Mouse (Mus musculus) embryonic facial prominence, embryonic 15.5 days (tissue): ENCODE measurements at regions not wholly inside any gene's neighbourhood (a gene's known extent, or its start where the extent isn't known, plus 50 kb on each side); places are given as distances from the start of the nearest gene placed in this dataset.

Experiments
- ATAC-seq: fragments of 200-750 bp; cut with Nextera tagmentation; 2 replicates; pipeline ENCODE4 v1.8.0; 2017; ENCODE audit warnings: low read depth, moderate TSS enrichment; ENCODE audit not compliant: insufficient number of reproducible peaks, low FRiP score, low TSS enrichment
- H3K27ac ChIP-seq: fragments of 300-500 bp; sonication (generic); replicated peaks from 2 replicates; pipeline ENCODE4 v1.5.1; 2015; ENCODE audit warnings: mild to moderate bottlenecking, inconsistent platforms
- H3K27me3 ChIP-seq: fragments of 300-500 bp; sonication (generic); 2 replicates; pipeline ENCODE4 v1.6.1; 2015; ENCODE audit warnings: inconsistent platforms
- H3K36me3 ChIP-seq: fragments of 300-500 bp; sonication (generic); 2 replicates; pipeline ENCODE4 v1.6.1; 2015; ENCODE audit warnings: mild to moderate bottlenecking, inconsistent platforms
- H3K4me1 ChIP-seq: fragments of 300-500 bp; sonication (generic); 2 replicates; pipeline ENCODE4 v1.6.1; 2015; ENCODE audit warnings: inconsistent platforms
- H3K4me2 ChIP-seq: fragments of 300-500 bp; sonication (generic); replicated peaks from 2 replicates; pipeline ENCODE4 v1.6.1; 2015; ENCODE audit warnings: mild to moderate bottlenecking, inconsistent platforms
- H3K4me3 ChIP-seq: fragments of 300-500 bp; sonication (generic); replicated peaks from 2 replicates; pipeline ENCODE4 v1.5.1; 2015; ENCODE audit warnings: mild to moderate bottlenecking, inconsistent platforms
- H3K9ac ChIP-seq: fragments of 300-500 bp; sonication (generic); 2 replicates; pipeline ENCODE4 v1.6.1; 2015; ENCODE audit warnings: inconsistent platforms
- H3K9me3 ChIP-seq: fragments of 300-500 bp; sonication (generic); replicated peaks from 2 replicates; pipeline ENCODE4 v1.6.1; 2016; ENCODE audit warnings: inconsistent platforms
- WGBS: fragments of 180-500 bp; shearing (Covaris S2); methylation state at CpG from one replicate; pipeline ENCODE4 v1.1.7; 2015; 5-methylcytosine and 5-hydroxymethylcytosine counted together

GRCm38 (mm10) chr3:144323524-144323923 is 118.5 kb upstream of the Lmo4 start:
- H3K9ac ChIP-seq, result no peak overlapping the region
- 0 out of 2 replicates have a peak, but pooled peaks cover 5% of the 10 kb centered on the region for H3K4me1 ChIP-seq
- H3K4me3 ChIP-seq, result no peak overlapping the region
- H3K9me3 ChIP-seq, result no peaks in the 10 kb centered on the region
- H3K36me3 ChIP-seq, result no peaks in the 10 kb centered on the region
- no peaks in the 10 kb centered on the region for H3K27me3 ChIP-seq
- H3K4me2 ChIP-seq, result no peak overlapping the region
- ATAC-seq, result no peak
- H3K27ac ChIP-seq, result no peak overlapping the region
- WGBS, result 87% methylated on average over 3 of the region's 3 CpGs

- 45% methylated on average over 11 of the region's 11 CpGs for WGBS
- Histone ChIP-seq H3K4me2 (no peak overlapping the region), H3K36me3 (no peaks in the 10 kb centered on the region), H3K9ac (no peak overlapping the region), H3K4me1 (0 out of 2 replicates have a peak, but pooled peaks cover 5% of the 10 kb centered on the region), H3K9me3 (no peaks in the 10 kb centered on the region), H3K27me3 (no peaks in the 10 kb centered on the region), H3K4me3 (no peak overlapping the region), H3K27ac (no peak overlapping the region)
- no peak for ATAC-seq
Observed at GRCm38 (mm10) chr3:144319468-144320205, 114.6 kb upstream of the Lmo4 start.

GRCm38 (mm10) chr3:144318761-144319467 is 113.9 kb upstream of the Lmo4 start:
- H3K4me2 ChIP-seq, result no peak overlapping the region
- no peak overlapping the region for H3K9ac ChIP-seq
- 34% methylated on average over 16 of the region's 16 CpGs for WGBS
- no peaks in the 10 kb centered on the region for H3K9me3 ChIP-seq
- no peak overlapping the region for H3K27ac ChIP-seq
- no peaks in the 10 kb centered on the region for H3K27me3 ChIP-seq
- H3K36me3 ChIP-seq, result no peaks in the 10 kb centered on the region
- no peak for ATAC-seq
- 0 out of 2 replicates have a peak, but pooled peaks cover 5% of the 10 kb centered on the region for H3K4me1 ChIP-seq
- H3K4me3 ChIP-seq, result no peak overlapping the region

- no peak overlapping the region for H3K27ac ChIP-seq
- H3K4me2 ChIP-seq, result no peak overlapping the region
- no peaks in the 10 kb centered on the region for H3K9me3 ChIP-seq
- H3K36me3 ChIP-seq, result no peaks in the 10 kb centered on the region
- H3K4me1 ChIP-seq, result peaks cover 4% of the 10 kb centered on the region; the same call in 1 of the 2 replicates
- H3K27me3 ChIP-seq, result no peaks in the 10 kb centered on the region
- no peak overlapping the region for H3K4me3 ChIP-seq
- WGBS, result 73% methylated on average over 5 of the region's 5 CpGs
- H3K9ac ChIP-seq, result no peak overlapping the region
- ATAC-seq, result no peak
Observed at GRCm38 (mm10) chr3:144310748-144311147, 105.7 kb upstream of the Lmo4 start.

GRCm38 (mm10) chr3:144308616-144309015 is 103.6 kb upstream of the Lmo4 start:
- WGBS, result 71% methylated on average over 4 of the region's 4 CpGs
- Histone ChIP-seq H3K4me3 (no peak overlapping the region), H3K36me3 (no peaks in the 10 kb centered on the region), H3K9ac (no peak overlapping the region), H3K9me3 (no peaks in the 10 kb centered on the region), H3K4me2 (no peak overlapping the region), H3K27me3 (no peaks in the 10 kb centered on the region), H3K27ac (no peak overlapping the region), H3K4me1 (peaks cover 4% of the 10 kb centered on the region; the same call in 1 of the 2 replicates)
- no peak for ATAC-seq

- no peak overlapping the region for H3K4me2 ChIP-seq
- no peak overlapping the region for H3K4me3 ChIP-seq
- peak; percentile 68; the same call in 1 of the 2 replicates for ATAC-seq
- H3K36me3 ChIP-seq, result no peaks in the 10 kb centered on the region
- H3K27me3 ChIP-seq, result no peaks in the 10 kb centered on the region
- H3K9ac ChIP-seq, result no peak overlapping the region
- 53% methylated on average over 3 of the region's 3 CpGs for WGBS
- H3K4me1 ChIP-seq, result peaks cover 4% of the 10 kb centered on the region; the same call in 1 of the 2 replicates
- H3K9me3 ChIP-seq, result no peaks in the 10 kb centered on the region
- no peak overlapping the region for H3K27ac ChIP-seq
Observed at GRCm38 (mm10) chr3:144307557-144307956, 102.5 kb upstream of the Lmo4 start.

- Histone ChIP-seq H3K4me2 (no peak overlapping the region), H3K27me3 (no peaks in the 10 kb centered on the region), H3K4me3 (no peak overlapping the region), H3K9ac (no peak overlapping the region), H3K36me3 (no peaks in the 10 kb centered on the region), H3K4me1 (peaks cover 4% of the 10 kb centered on the region; the same call in 1 of the 2 replicates), H3K27ac (no peak overlapping the region), H3K9me3 (no peaks in the 10 kb centered on the region)
- no peak for ATAC-seq
- 59% methylated on average over 4 of the region's 4 CpGs for WGBS
Observed at GRCm38 (mm10) chr3:144305456-144305855, 100.4 kb upstream of the Lmo4 start.

DNA sequence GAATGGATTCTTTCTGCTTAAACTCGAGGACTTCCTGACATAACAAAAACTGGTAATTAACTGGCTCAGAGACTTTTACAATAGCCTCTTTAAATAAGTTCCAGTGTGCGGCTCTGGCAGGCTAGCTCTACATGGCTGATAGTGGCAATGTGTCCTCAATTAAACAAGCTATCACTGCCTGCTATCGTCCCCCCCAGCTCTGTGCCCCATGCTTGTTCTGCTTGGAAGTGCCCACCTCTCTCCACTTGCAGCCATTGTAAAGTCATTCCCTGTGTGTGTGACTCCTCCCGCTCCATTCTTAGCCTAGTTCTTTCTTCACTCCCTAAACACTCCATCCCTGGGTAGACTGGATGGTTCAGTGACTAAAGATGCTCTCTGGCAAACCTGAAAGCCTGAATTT is 99.9 kb upstream of the Lmo4 start:
- Histone ChIP-seq H3K36me3 (no peaks in the 10 kb centered on the region), H3K4me3 (no peak overlapping the region), H3K27ac (no peak overlapping the region), H3K9me3 (no peaks in the 10 kb centered on the region), H3K9ac (no peak overlapping the region), H3K27me3 (no peaks in the 10 kb centered on the region), H3K4me1 (peaks cover 4% of the 10 kb centered on the region; the same call in 1 of the 2 replicates), H3K4me2 (no peak overlapping the region)
- no peak for ATAC-seq
- WGBS, result 36% methylated on average over 4 of the region's 4 CpGs

GRCm38 (mm10) chr3:144302626-144303025 is 97.6 kb upstream of the Lmo4 start:
- H3K4me1 ChIP-seq, result no peaks in the 10 kb centered on the region
- H3K4me3 ChIP-seq, result no peak overlapping the region
- H3K9me3 ChIP-seq, result no peaks in the 10 kb centered on the region
- H3K4me2 ChIP-seq, result no peak overlapping the region
- 85% methylated on average over 3 of the region's 3 CpGs for WGBS
- H3K27me3 ChIP-seq, result no peaks in the 10 kb centered on the region
- ATAC-seq, result no peak
- H3K9ac ChIP-seq, result no peak overlapping the region
- no peak overlapping the region for H3K27ac ChIP-seq
- no peaks in the 10 kb centered on the region for H3K36me3 ChIP-seq

DNA sequence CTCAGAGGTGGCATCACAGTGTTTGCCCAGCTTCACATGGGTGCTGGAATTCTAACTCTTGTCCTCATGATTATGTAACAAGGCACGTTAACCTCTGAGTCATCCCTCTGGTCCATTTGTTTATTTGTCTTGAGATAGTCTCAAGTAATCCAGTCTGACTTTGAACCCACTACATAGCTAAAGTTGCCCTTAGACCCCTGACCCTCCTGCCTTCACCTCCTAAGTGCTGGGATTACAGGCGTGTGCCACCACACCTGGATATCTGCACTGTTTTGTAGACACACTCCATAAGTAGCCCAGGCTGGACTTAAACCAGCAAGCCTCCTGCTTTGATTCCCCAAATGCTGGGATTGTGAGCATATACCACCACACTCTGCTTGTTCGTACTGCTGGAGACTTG is 96.0 kb upstream of the Lmo4 start:
- Histone ChIP-seq H3K27ac (no peak overlapping the region), H3K9ac (no peak overlapping the region), H3K9me3 (no peaks in the 10 kb centered on the region), H3K27me3 (no peaks in the 10 kb centered on the region), H3K4me2 (no peak overlapping the region), H3K4me3 (no peak overlapping the region), H3K36me3 (no peaks in the 10 kb centered on the region), H3K4me1 (no peaks in the 10 kb centered on the region)
- WGBS, result 75% methylated on average over 3 of the region's 3 CpGs
- no peak for ATAC-seq

DNA sequence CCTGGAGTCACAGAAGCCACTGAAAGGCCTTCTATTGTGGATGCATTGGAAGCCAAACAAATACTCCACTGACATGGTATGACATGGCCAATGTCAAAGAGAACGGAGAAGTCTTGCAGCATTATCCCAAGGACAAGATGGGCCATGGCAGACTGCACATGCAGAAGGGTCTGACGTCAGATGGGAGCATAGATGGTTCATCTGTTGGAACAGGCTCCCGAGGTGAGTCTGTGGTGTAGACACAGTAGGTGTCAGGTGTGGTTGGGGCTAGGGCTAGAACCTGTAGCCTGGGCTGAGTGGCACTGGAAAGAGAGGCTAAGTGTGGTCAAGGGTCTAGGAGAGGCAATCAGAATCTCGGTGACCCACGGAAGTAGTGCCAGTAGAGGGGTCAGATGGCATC is 94.2 kb upstream of the Lmo4 start:
- Histone ChIP-seq H3K9me3 (no peaks in the 10 kb centered on the region), H3K4me3 (no peak overlapping the region)
- 94% methylated on average over 5 of the region's 5 CpGs for WGBS

More for the DNA sequence above, 94.2 kb upstream of the Lmo4 start:
- H3K9ac ChIP-seq, result no peak overlapping the region
- no peaks in the 10 kb centered on the region for H3K36me3 ChIP-seq
- H3K4me2 ChIP-seq, result no peak overlapping the region
- ATAC-seq, result no peak
- H3K27ac ChIP-seq, result no peak overlapping the region
- H3K4me1 ChIP-seq, result no peaks in the 10 kb centered on the region
- H3K27me3 ChIP-seq, result no peaks in the 10 kb centered on the region
